Mouse (Mus musculus) bone marrow macrophage, adult 2 months (primary cell): ENCODE results near the gene Actg2.

ENCODE experiments used
- CTCF ChIP-seq: IDR thresholded peaks from 2 replicates; pipeline ENCODE4 v1.5.1; 2012; ENCODE audit warnings: low read depth, mild to moderate bottlenecking, low read length, moderate library complexity
- POLR2A ChIP-seq: IDR thresholded peaks from 2 replicates; pipeline ENCODE4 v1.6.1; 2012; ENCODE audit warnings: mild to moderate bottlenecking, low read depth, low read length, borderline replicate concordance

GRCm38 (mm10) chr6:83502656-83503055, 33.4 kb downstream of the Actg2 start:
- no peak for TF ChIP-seq POLR2A
- no peak for TF ChIP-seq CTCF
